Mouse (Mus musculus) heart, postnatal 0 days (tissue): Measurements from ENCODE around the gene 1700028P14Rik. TPM values are rescaled to one million over a fixed set of nuclear protein-coding genes. Genes with fewer than 3 reads are reported as not detected.
"Not testable (repeated sequence)": the region's sequence is repeated elsewhere in the genome, so short reads cannot be mapped to it uniquely, and the experiment has no call there.

Source experiments
- ATAC-seq: fragments of 200-750 bp; cut with Nextera tagmentation; 2 replicates; pipeline ENCODE4 v1.8.0; 2017; ENCODE audit warnings: low read depth, moderate number of reproducible peaks, moderate library complexity; ENCODE audit not compliant: insufficient read depth
- DNase-seq: peaks from one replicate; pipeline ENCODE4 v3.0.0-alpha.2; 2016; ENCODE audit warnings: low spot score
- H3K27ac ChIP-seq: fragments of 300-500 bp; sonication (generic); 2 replicates; pipeline ENCODE4 v1.5.1; 2014; ENCODE audit warnings: low read depth, mild to moderate bottlenecking
- H3K27me3 ChIP-seq: fragments of 300-500 bp; sonication (generic); 2 replicates; pipeline ENCODE4 v1.6.1; 2014; ENCODE audit warnings: low read length, mixed read lengths; ENCODE audit not compliant: control insufficient read depth, insufficient read depth
- H3K36me3 ChIP-seq: fragments of 300-500 bp; sonication (generic); replicated peaks from 2 replicates; pipeline ENCODE4 v1.6.1; 2014; ENCODE audit warnings: low read length, mixed read lengths; ENCODE audit not compliant: control insufficient read depth, insufficient read depth
- H3K4me1 ChIP-seq: fragments of 300-500 bp; sonication (generic); 2 replicates; pipeline ENCODE4 v1.6.1; 2014; ENCODE audit warnings: antibody characterized with exemption; ENCODE audit not compliant: control insufficient read depth, insufficient read depth
- H3K4me2 ChIP-seq: fragments of 300-500 bp; sonication (generic); 2 replicates; pipeline ENCODE4 v1.6.1; 2014; ENCODE audit warnings: low read depth, mild to moderate bottlenecking, low read length, moderate library complexity
- H3K4me3 ChIP-seq: fragments of 300-500 bp; sonication (generic); 2 replicates; pipeline ENCODE4 v1.5.1; 2014; ENCODE audit warnings: low read depth, low read length
- H3K9ac ChIP-seq: fragments of 300-500 bp; sonication (generic); replicated peaks from 2 replicates; pipeline ENCODE4 v1.6.1; 2014; ENCODE audit warnings: low read depth, low read length, mixed read lengths
- H3K9me3 ChIP-seq: fragments of 300-500 bp; sonication (generic); replicated peaks from 2 replicates; pipeline ENCODE4 v1.6.1; 2016; ENCODE audit warnings: low read length; ENCODE audit not compliant: control insufficient read depth
- CTCF ChIP-seq: IDR thresholded peaks from 2 replicates; pipeline ENCODE4 v1.5.1; 2016; ENCODE audit warnings: antibody characterized with exemption, control low read depth, low read depth
- EP300 ChIP-seq: IDR thresholded peaks from 2 replicates; pipeline ENCODE4 v1.6.1; 2016; ENCODE audit warnings: antibody characterized with exemption, low read depth
- WGBS: fragments of 180-500 bp; shearing (Covaris S2); extraction: QIAGEN DNeasy Blood & Tissue Kit; methylation state at CpG from one replicate; pipeline ENCODE4 v1.1.7; 2014; 5-methylcytosine and 5-hydroxymethylcytosine counted together
- polyA plus RNA-seq: library from polyadenylated mRNA; unstranded; fragments of >200 nt; fragmentation: Nextera tagmentation; extraction: Ambion mirVana; gene quantifications from 2 replicates; pipeline ENCODE4 v1.2.1, GENCODE M21; 2015
- total RNA-seq: library from RNA; depleted of rRNA; stranded (reverse); fragments of >200 nt; gene quantifications from 2 replicates; pipeline ENCODE4 v1.2.3, GENCODE M21; 2014; ENCODE audit warnings: low replicate concordance

The 1700028P14Rik gene
- total and polyA plus RNA-seq, 2 experiments from 2014 or later, result not detected

- Histone ChIP-seq H3K9me3 (no peaks in the 10 kb centered on the region), H3K36me3 (no peaks in the 10 kb centered on the region), H3K27me3 (no peaks in the 10 kb centered on the region), H3K9ac (peak within 1 kb of the TSS; percentile 79), H3K4me3 (peak within 1 kb of the TSS; percentile 85), H3K4me2 (peak within 1 kb of the TSS; percentile 74), H3K27ac (peak within 1 kb of the TSS; percentile 93), H3K4me1 (peaks cover 10% of the 10 kb centered on the region; the same call in 1 of the 2 replicates)
- under 1% methylated on average over 93 of the region's 93 CpGs for WGBS
- TF ChIP-seq CTCF, result no peak
- TF ChIP-seq EP300, result no peak
- ATAC-seq (peak; percentile 96), DNase-seq (peak; percentile 79)
Measured at GRCm38 (mm10) chr19:23687296-23688021, 34.8 kb upstream of the 1700028P14Rik start, which contains the start of gene Ptar1. Ptar1 (plus strand) TSS chr19:23687429.

GRCm38 (mm10) chr19:23686962-23687295 is 34.3 kb upstream of the 1700028P14Rik start:
- TF ChIP-seq CTCF (no peak), EP300 (no peak; the same call in 1 of the 2 replicates)
- WGBS, result 1% methylated on average over 14 of the region's 14 CpGs
- Histone ChIP-seq H3K4me2 (peak overlapping the region; percentile 74), H3K4me1 (peaks cover 10% of the 10 kb centered on the region; the same call in 1 of the 2 replicates), H3K9me3 (no peaks in the 10 kb centered on the region), H3K4me3 (peak overlapping the region; percentile 85), H3K9ac (peak overlapping the region; percentile 79), H3K27me3 (no peaks in the 10 kb centered on the region), H3K27ac (peak overlapping the region; percentile 93), H3K36me3 (no peaks in the 10 kb centered on the region)
- no peak for DNase-seq
- peak; percentile 61 for ATAC-seq

GRCm38 (mm10) chr19:23675656-23676055 is 23.0 kb upstream of the 1700028P14Rik start:
- WGBS, result 85% methylated on average over 8 of the region's 8 CpGs
- H3K27me3 ChIP-seq, H3K4me2 ChIP-seq, H3K9ac ChIP-seq, H3K9me3 ChIP-seq, H3K4me3 ChIP-seq, DNase-seq, H3K36me3 ChIP-seq, H3K4me1 ChIP-seq, H3K27ac ChIP-seq, ATAC-seq: not testable (repeated sequence)

GRCm38 (mm10) chr19:23673021-23673420 is 20.4 kb upstream of the 1700028P14Rik start:
- no peak for DNase-seq
- no peak for ATAC-seq
- no peaks in the 10 kb centered on the region for H3K36me3 ChIP-seq
- no peaks in the 10 kb centered on the region for H3K27me3 ChIP-seq
- H3K27ac ChIP-seq, result no peak overlapping the region
- H3K9me3 ChIP-seq, result no peaks in the 10 kb centered on the region
- no peaks in the 10 kb centered on the region for H3K4me1 ChIP-seq
- no peak overlapping the region for H3K4me3 ChIP-seq
- WGBS, result 45% methylated on average over 2 of the region's 2 CpGs
- TF ChIP-seq CTCF (no peak), EP300 (no peak)
- H3K4me2 ChIP-seq, result no peak overlapping the region
- H3K9ac ChIP-seq, result no peak overlapping the region

GRCm38 (mm10) chr19:23668142-23668655 is 15.6 kb upstream of the 1700028P14Rik start:
- no peak for DNase-seq
- H3K4me1 ChIP-seq, result no peaks in the 10 kb centered on the region
- H3K4me2 ChIP-seq, result no peak overlapping the region
- H3K27ac ChIP-seq, result no peak overlapping the region
- 76% methylated on average over 6 of the region's 6 CpGs for WGBS
- no peaks in the 10 kb centered on the region for H3K36me3 ChIP-seq
- TF ChIP-seq EP300 (no peak), CTCF (no peak)
- H3K4me3 ChIP-seq, result no peak overlapping the region
- no peaks in the 10 kb centered on the region for H3K27me3 ChIP-seq
- ATAC-seq, result no peak
- no peak overlapping the region for H3K9ac ChIP-seq
- no peaks in the 10 kb centered on the region for H3K9me3 ChIP-seq

- no peaks in the 10 kb centered on the region for H3K9me3 ChIP-seq
- no peak for ATAC-seq
- DNase-seq, result no peak
- H3K27me3 ChIP-seq, result no peaks in the 10 kb centered on the region
- H3K9ac ChIP-seq, result no peak overlapping the region
- H3K36me3 ChIP-seq, result no peaks in the 10 kb centered on the region
- H3K27ac ChIP-seq, result no peak overlapping the region
- H3K4me3 ChIP-seq, result no peak overlapping the region
- no peaks in the 10 kb centered on the region for H3K4me1 ChIP-seq
- TF ChIP-seq EP300, result no peak
- no peak for TF ChIP-seq CTCF
- no peak overlapping the region for H3K4me2 ChIP-seq
- WGBS, result 80% methylated on average over 7 of the region's 7 CpGs
Measured at GRCm38 (mm10) chr19:23664083-23664482, 11.5 kb upstream of the 1700028P14Rik start.
